Mouse (Mus musculus) liver, embryonic 14.5 days (tissue): Measurements from ENCODE around the gene Olfr308. TPM values are rescaled to one million over a fixed set of nuclear protein-coding genes. Genes with fewer than 3 reads are reported as not detected.

Experiments used
- ATAC-seq: fragments of 200-750 bp; cut with Nextera tagmentation; 2 replicates; pipeline ENCODE4 v1.8.0; 2017; ENCODE audit warnings: moderate number of reproducible peaks, mild to moderate bottlenecking, moderate library complexity; ENCODE audit not compliant: insufficient read depth
- DNase-seq, 3 experiments: peaks; one replicate each; pipeline ENCODE4 v3.0.0-alpha.2; 2012 to 2013; ENCODE audit warnings: low read depth in 3 of 3, low spot score in 3 of 3
- H3K27ac ChIP-seq: fragments of 300-500 bp; sonication (generic); 2 replicates; pipeline ENCODE4 v1.5.1; 2014; ENCODE audit warnings: moderate library complexity, mild to moderate bottlenecking, control low read depth, inconsistent platforms
- H3K27me3 ChIP-seq: fragments of 300-500 bp; sonication (generic); 2 replicates; pipeline ENCODE4 v1.6.1; 2014; ENCODE audit warnings: mild to moderate bottlenecking, low read length, moderate library complexity; ENCODE audit not compliant: control insufficient read depth, insufficient read depth
- H3K36me3 ChIP-seq: fragments of 300-500 bp; sonication (generic); replicated peaks from 2 replicates; pipeline ENCODE4 v1.6.1; 2014; ENCODE audit warnings: low read depth; ENCODE audit not compliant: control insufficient read depth, insufficient read depth
- H3K4me1 ChIP-seq, 2 experiments: fragments of 200-500 bp in 1 of 2; fragments of 300-500 bp in 1 of 2; sonication (generic) in 1 of 2; replicated peaks; 2 replicates each; pipeline ENCODE4 v1.6.1; 2012 to 2014; ENCODE audit warnings: antibody characterized with exemption in 1 of 2, inconsistent platforms in 1 of 2, low read length in 1 of 2; ENCODE audit not compliant: control insufficient read depth in 2 of 2, insufficient read depth in 2 of 2
- H3K4me2 ChIP-seq: fragments of 300-500 bp; sonication (generic); 2 replicates; pipeline ENCODE4 v1.6.1; 2014; ENCODE audit warnings: low read depth, mild to moderate bottlenecking, control low read depth, moderate library complexity
- H3K4me3 ChIP-seq, 2 experiments: fragments of 200-500 bp in 1 of 2; fragments of 300-500 bp in 1 of 2; sonication (generic) in 1 of 2; 2 replicates each; pipeline ENCODE4 v1.5.1; 2012 to 2014; ENCODE audit warnings: low read depth in 2 of 2, low read length in 2 of 2, mild to moderate bottlenecking in 2 of 2, control low read depth in 1 of 2, inconsistent platforms in 1 of 2, moderate library complexity in 1 of 2; ENCODE audit not compliant: insufficient read depth in 1 of 2
- H3K9ac ChIP-seq: fragments of 300-500 bp; sonication (generic); replicated peaks from 2 replicates; pipeline ENCODE4 v1.6.1; 2014; ENCODE audit warnings: mild to moderate bottlenecking, control low read depth, moderate library complexity
- H3K9me3 ChIP-seq: fragments of 300-500 bp; sonication (generic); 2 replicates; pipeline ENCODE4 v1.6.1; 2016; ENCODE audit warnings: low read length, mixed read lengths; ENCODE audit not compliant: control insufficient read depth
- CTCF ChIP-seq: IDR thresholded peaks from 2 replicates; pipeline ENCODE4 v1.5.1; 2016; ENCODE audit warnings: antibody characterized with exemption, low read depth, control low read depth
- EP300 ChIP-seq: IDR thresholded peaks from 2 replicates; pipeline ENCODE4 v1.6.1; 2016; ENCODE audit warnings: antibody characterized with exemption, low read depth
- WGBS: fragments of 180-500 bp; shearing (Covaris S2); extraction: QIAGEN DNeasy Blood & Tissue Kit; methylation state at CpG from one replicate; pipeline ENCODE4 v1.1.7; 2014; ENCODE audit not compliant: insufficient replicate concordance; 5-methylcytosine and 5-hydroxymethylcytosine counted together
- microRNA-seq: library from miRNA; unstranded; fragments of <30 nt; microRNA quantifications from one replicate; pipeline ENCODE4, GENCODE M21; 2016
- polyA plus RNA-seq, 2 experiments: library from polyadenylated mRNA; depleted of rRNA in 1 of 2; stranded (reverse) in 1 of 2; unstranded in 1 of 2; fragments of >200 nt; fragmentation: Nextera tagmentation in 1 of 2; extraction: Ambion mirVana in 1 of 2; gene quantifications; 2 replicates each; pipeline versions ENCODE4 v1.2.1 to v1.2.3; 2012 to 2014

Gene Olfr308
- polyA plus RNA-seq, 2 experiments = not detected

- WGBS = 49% methylated on average over 1 of the region's 1 CpGs
- Histone ChIP-seq H3K9me3 (no peaks in the 10 kb centered on the region), H3K4me1 (no peaks in the 10 kb centered on the region), H3K4me3 (no peak within 1 kb of the TSS), H3K27ac (no peak within 1 kb of the TSS), H3K4me2 (no peak within 1 kb of the TSS), H3K27me3 (no peaks in the 10 kb centered on the region), H3K9ac (no peak within 1 kb of the TSS), H3K36me3 (no peaks in the 10 kb centered on the region)
- no peak for TF ChIP-seq CTCF
- TF ChIP-seq EP300 = no peak
- DNase-seq (no peak), ATAC-seq (no peak)
Measured at GRCm38 (mm10) chr7:86337486-86337885, 12.1 kb upstream of the Olfr308 start, which contains the start of gene Olfr307. Olfr307 (minus strand) TSS chr7:86337586.

DNA sequence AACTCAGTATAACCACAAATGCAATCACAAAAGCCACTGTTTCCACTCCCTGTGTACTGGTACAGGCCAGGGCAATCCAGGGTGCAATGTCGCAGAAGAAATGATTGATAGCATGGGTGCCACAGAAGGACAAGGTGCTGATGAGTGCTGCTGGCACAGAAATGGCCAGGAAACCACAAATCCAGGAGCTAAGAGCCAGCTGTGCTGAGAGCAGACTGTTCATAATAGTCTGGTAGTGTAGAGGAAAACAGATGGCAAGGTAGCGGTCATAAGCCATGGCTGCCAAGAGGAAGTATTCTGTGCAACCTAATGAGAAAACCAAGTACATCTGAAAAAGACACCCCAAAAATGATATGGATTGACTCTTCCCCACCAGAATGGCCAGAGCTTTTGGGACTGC lies 4.1 kb downstream of the Olfr308 start:
- 62% methylated on average over 2 of the region's 2 CpGs for WGBS
- ATAC-seq = no peak
- no peaks in the 10 kb centered on the region for H3K9me3 ChIP-seq
- H3K4me3 ChIP-seq = no peak overlapping the region
- no peak for DNase-seq
- no peak overlapping the region for H3K9ac ChIP-seq
- H3K27ac ChIP-seq = no peak overlapping the region
- H3K36me3 ChIP-seq = no peaks in the 10 kb centered on the region
- H3K27me3 ChIP-seq = no peaks in the 10 kb centered on the region
- no peak overlapping the region for H3K4me2 ChIP-seq
- H3K4me1 ChIP-seq = no peaks in the 10 kb centered on the region
- TF ChIP-seq EP300 = no peak
- TF ChIP-seq CTCF = no peak

DNA sequence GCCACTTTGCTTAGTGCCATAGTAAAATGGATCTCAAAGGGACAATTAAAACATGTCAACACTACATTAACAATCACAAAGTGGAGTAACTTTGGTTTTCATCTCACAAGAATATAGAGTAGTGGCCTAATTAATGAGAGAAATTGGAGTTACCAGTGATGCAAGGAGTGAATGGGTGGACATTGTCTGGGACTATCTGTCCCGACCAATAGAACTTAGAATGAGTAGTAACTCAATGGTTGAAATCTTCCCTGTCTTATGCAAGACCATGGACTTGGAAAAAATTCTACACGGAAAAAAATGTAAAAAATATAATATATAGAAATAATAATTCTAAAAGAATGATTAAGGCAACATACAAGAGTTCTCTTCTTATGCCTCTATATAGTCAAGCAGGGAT lies 11.8 kb downstream of the Olfr308 start, which contains the start of gene Olfr309:
Gene Olfr309, minus strand, starts transcription at position 101 of the 400 bp plus-strand sequence.
- Histone ChIP-seq H3K9me3 (no peaks in the 10 kb centered on the region), H3K27ac (no peak within 1 kb of the TSS), H3K4me2 (no peak within 1 kb of the TSS), H3K4me3 (no peak within 1 kb of the TSS), H3K27me3 (no peaks in the 10 kb centered on the region), H3K36me3 (no peaks in the 10 kb centered on the region), H3K4me1 (no peaks in the 10 kb centered on the region), H3K9ac (no peak within 1 kb of the TSS)
- TF ChIP-seq EP300 (no peak), CTCF (no peak)
- DNase-seq (no peak), ATAC-seq (no peak)
- 45% methylated on average over 2 of the region's 2 CpGs for WGBS

- no peak within 1 kb of the TSS for H3K27ac ChIP-seq
- no peaks in the 10 kb centered on the region for H3K27me3 ChIP-seq
- H3K4me1 ChIP-seq = no peaks in the 10 kb centered on the region
- no peaks in the 10 kb centered on the region for H3K9me3 ChIP-seq
- H3K9ac ChIP-seq = no peak within 1 kb of the TSS
- ATAC-seq (no peak), DNase-seq (no peak)
- WGBS = 35% methylated on average over 1 of the region's 1 CpGs
- TF ChIP-seq EP300 = no peak
- no peak for TF ChIP-seq CTCF
- no peak within 1 kb of the TSS for H3K4me2 ChIP-seq
- H3K4me3 ChIP-seq = no peak within 1 kb of the TSS
- no peaks in the 10 kb centered on the region for H3K36me3 ChIP-seq
Measured at GRCm38 (mm10) chr7:86277072-86277471, 48.4 kb downstream of the Olfr308 start, which contains the start of gene Olfr310. Olfr310 (minus strand) TSS chr7:86277172.

Small RNA genes lying within 50 kb of the gene (microRNA-seq; reads per million reads assigned to microRNA genes)
- not detected for gene Gm23192

Other genes with a start within 250 kb of the Olfr308 start
- gene Vmn2r75, start 153.9 kb downstream of the Olfr308 start, polyA plus RNA-seq (2012; rRNA removed) = not detected in 2 replicates
- not detected in 2 replicates for gene Vmn2r75, start 153.9 kb downstream of the Olfr308 start, polyA plus RNA-seq (2014; fragmentation: Nextera tagmentation; extraction: Ambion mirVana)
- not detected in 2 replicates for gene Vmn2r76, start 79.3 kb downstream of the Olfr308 start, polyA plus RNA-seq (2012; rRNA removed)
- gene Vmn2r76, start 79.3 kb downstream of the Olfr308 start, polyA plus RNA-seq (2014; fragmentation: Nextera tagmentation; extraction: Ambion mirVana) = not detected in 2 replicates
- not detected in 2 replicates for gene Olfr310, start 48.5 kb downstream of the Olfr308 start, polyA plus RNA-seq (2012; rRNA removed)
- gene Olfr310, start 48.5 kb downstream of the Olfr308 start, polyA plus RNA-seq (2014; fragmentation: Nextera tagmentation; extraction: Ambion mirVana) = not detected in 2 replicates
- not detected in 2 replicates for gene Olfr309, start 11.9 kb downstream of the Olfr308 start, polyA plus RNA-seq (2012; rRNA removed)
- gene Olfr309, start 11.9 kb downstream of the Olfr308 start, polyA plus RNA-seq (2014; fragmentation: Nextera tagmentation; extraction: Ambion mirVana) = not detected in 2 replicates
- gene Olfr307, start 12.0 kb upstream of the Olfr308 start, polyA plus RNA-seq (2012; rRNA removed) = not detected in 2 replicates
- not detected in 2 replicates for gene Olfr307, start 12.0 kb upstream of the Olfr308 start, polyA plus RNA-seq (2014; fragmentation: Nextera tagmentation; extraction: Ambion mirVana)
- gene Olfr305, start 41.3 kb upstream of the Olfr308 start, polyA plus RNA-seq (2012; rRNA removed) = not detected in 2 replicates
- gene Olfr305, start 41.3 kb upstream of the Olfr308 start, polyA plus RNA-seq (2014; fragmentation: Nextera tagmentation; extraction: Ambion mirVana) = not detected in 2 replicates
- gene Olfr304, start 61.0 kb upstream of the Olfr308 start, polyA plus RNA-seq (2012; rRNA removed) = not detected in 2 replicates
- not detected in 2 replicates for gene Olfr304, start 61.0 kb upstream of the Olfr308 start, polyA plus RNA-seq (2014; fragmentation: Nextera tagmentation; extraction: Ambion mirVana)
- gene Olfr303, start 72.2 kb upstream of the Olfr308 start, polyA plus RNA-seq (2012; rRNA removed) = not detected in 2 replicates
- gene Olfr303, start 72.2 kb upstream of the Olfr308 start, polyA plus RNA-seq (2014; fragmentation: Nextera tagmentation; extraction: Ambion mirVana) = not detected in 2 replicates
- not detected in 2 replicates for gene Olfr301, start 78.2 kb upstream of the Olfr308 start, polyA plus RNA-seq (2012; rRNA removed)
- not detected in 2 replicates for gene Olfr301, start 78.2 kb upstream of the Olfr308 start, polyA plus RNA-seq (2014; fragmentation: Nextera tagmentation; extraction: Ambion mirVana)
- not detected in 2 replicates for gene Olfr299, start 134.3 kb upstream of the Olfr308 start, polyA plus RNA-seq (2012; rRNA removed)
- gene Olfr299, start 134.3 kb upstream of the Olfr308 start, polyA plus RNA-seq (2014; fragmentation: Nextera tagmentation; extraction: Ambion mirVana) = not detected in 2 replicates
- not detected in 2 replicates for gene Olfr298, start 166.9 kb upstream of the Olfr308 start, polyA plus RNA-seq (2012; rRNA removed)
- gene Olfr298, start 166.9 kb upstream of the Olfr308 start, polyA plus RNA-seq (2014; fragmentation: Nextera tagmentation; extraction: Ambion mirVana) = not detected in 2 replicates
- not detected in 2 replicates for gene Olfr297, start 194.3 kb upstream of the Olfr308 start, polyA plus RNA-seq (2012; rRNA removed)
- gene Olfr297, start 194.3 kb upstream of the Olfr308 start, polyA plus RNA-seq (2014; fragmentation: Nextera tagmentation; extraction: Ambion mirVana) = not detected in 2 replicates